Mouse (Mus musculus) naive thymus-derived CD4-positive, alpha-beta T cell, adult 2 months (primary cell): ENCODE measurements around the gene Cap1.
"Not testable (repeated sequence)": the region's sequence is repeated elsewhere in the genome, so short reads cannot be mapped to it uniquely, and the experiment has no call there.

Experiments used
- DNase-seq: peaks from one replicate; pipeline ENCODE4 v3.0.0-alpha.2; 2011; ENCODE audit warnings: low read depth

Cap1 gene

DNA sequence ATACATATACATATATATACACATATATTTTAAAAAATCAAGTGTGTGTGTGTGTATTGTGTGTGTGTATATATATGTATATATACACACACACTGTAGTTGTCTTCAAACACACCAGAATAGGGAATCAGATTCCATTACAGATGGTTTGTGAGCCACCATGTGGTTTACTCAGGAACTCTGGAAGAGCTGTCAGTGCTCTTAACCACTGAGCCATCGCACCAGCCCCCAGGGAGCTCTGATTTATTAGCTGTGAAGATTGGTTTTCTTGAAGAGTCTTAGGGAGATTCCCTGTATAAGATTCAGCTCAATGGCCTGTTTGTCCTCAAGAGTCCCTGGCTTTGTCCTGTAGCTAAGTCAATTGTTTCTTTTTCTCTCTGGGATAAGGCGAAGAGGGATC, 47.9 kb downstream of the Cap1 start:
- no peak for DNase-seq

DNA sequence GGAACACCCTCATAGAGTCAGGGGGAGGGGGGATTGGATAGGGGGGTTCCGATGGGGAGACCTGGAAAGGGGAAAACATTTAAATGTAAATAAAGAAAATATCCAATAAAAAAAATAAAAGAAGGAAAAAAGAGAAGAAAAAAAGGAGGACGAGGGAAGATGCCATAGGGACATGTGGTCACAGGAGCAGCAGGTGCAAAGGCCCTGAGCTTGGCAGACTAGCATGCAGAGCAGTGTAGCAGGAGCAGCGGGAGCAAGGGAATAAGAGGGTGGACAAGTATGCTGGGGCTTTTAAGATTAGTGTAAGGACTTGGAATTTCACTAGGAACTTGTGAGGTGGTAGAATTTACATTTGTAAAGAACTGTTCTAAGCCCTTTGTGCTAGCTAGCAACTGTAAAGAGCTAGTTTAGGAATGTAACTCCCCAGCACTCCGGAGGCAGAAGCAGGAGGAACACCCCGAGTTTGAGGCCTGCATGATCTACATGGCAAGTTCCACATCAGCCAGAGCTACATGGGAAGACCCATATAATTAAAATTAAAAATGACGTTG, 48.6 kb downstream of the Cap1 start:
- no peak for DNase-seq

DNA sequence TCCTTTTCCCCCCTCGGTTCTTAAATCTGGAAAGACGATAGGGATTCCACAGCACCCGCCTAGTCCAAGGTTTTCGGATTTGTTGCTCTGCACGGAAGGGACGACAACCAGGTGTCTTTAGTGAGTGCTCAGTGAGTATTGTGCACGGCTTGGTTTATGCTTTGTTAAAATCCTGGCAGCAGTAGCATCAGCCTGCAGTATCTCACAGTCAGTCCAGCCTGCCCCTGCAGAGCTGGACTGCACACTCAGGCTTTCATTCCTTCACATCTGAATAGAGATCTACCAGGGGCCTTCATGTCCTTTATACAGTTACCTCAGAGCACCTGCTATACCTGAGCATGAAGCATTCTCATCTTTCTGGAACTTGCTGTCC, 49.5 kb downstream of the Cap1 start:
- no peak for DNase-seq

DNA sequence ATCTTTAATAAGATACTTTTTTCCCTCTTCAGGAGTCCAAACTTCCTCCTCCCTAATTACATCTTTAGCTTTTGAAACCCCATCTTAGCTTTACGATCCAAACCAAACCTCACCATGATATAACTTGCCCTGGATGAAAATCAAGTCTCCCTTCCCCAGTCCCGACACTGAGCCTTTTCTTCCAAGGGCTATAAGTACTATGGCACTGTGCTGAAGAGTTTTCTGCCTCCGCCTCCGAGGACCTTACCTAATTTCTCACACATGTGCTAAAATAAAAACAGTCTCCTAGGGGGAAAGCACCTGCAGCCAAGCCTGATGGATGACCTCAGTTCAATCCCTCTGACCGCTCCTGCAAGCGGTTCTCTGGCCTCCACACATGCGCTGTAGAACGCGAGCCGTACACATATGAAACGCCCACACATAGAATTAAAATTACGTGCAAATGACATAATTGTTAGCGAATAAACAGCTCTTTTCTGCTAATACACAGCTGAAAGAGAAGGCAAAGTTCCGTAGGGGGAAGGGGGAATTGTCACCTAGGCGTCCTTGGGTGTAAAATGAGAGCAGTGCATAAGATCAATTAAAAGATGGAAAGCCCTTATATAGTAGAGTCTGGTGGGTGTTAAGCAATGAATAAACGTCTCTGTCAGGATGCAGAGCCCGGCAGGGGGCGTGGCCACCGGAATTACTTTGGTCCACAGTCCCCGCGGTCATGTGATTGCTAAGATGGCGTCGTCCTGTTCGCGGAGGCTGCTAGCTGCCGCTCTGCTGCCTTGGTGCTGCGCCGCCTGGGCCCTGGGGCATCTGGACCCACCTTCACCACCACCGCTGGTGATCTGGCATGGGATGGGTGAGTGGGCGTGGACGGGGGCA, 50.1 kb downstream of the Cap1 start, which contains the start of gene Ppt1:
TSS of gene Ppt1 (plus strand) at position 713 of the 873 bp plus-strand sequence.
- peak; percentile 93 for DNase-seq

DNA sequence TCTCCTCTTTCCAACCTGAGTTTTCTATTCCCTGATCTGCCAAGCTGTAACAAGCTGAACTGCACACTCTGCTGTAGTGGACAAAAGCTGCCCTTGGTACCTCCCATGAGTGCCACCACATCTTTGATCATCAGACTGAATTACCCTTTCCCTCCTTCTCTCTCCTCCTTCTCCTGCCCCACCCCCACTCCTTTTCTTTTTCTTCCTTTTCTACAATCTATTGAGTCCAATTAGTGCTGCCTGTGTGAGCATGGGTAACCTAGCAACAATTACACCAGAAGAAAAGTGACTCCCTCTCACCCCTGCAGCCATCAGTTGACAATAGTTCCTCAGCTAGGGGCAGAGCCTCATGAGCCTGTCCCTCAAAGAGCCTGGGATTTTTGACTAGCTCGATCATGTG, 54.0 kb downstream of the Cap1 start:
- DNase-seq = no peak

DNA sequence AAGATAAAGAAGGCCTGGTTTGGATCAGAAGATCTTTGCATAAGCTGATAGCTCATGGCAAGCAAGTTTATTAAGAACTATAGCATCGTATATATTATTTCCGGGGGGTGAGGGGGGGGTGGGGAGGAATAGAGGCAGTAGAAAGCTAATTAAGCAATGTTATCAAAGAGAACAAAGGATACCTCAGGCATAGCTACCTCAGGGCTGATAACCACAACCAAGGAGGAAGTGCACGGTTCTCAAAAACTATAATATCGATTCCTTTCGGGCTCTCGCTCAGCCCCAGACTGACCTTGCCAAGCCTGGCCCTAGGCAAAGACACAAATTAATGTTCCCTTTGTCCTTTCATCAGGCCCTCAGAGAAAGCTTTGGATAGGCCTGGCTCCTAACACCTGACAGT, 56.5 kb downstream of the Cap1 start:
- DNase-seq = no peak

DNA sequence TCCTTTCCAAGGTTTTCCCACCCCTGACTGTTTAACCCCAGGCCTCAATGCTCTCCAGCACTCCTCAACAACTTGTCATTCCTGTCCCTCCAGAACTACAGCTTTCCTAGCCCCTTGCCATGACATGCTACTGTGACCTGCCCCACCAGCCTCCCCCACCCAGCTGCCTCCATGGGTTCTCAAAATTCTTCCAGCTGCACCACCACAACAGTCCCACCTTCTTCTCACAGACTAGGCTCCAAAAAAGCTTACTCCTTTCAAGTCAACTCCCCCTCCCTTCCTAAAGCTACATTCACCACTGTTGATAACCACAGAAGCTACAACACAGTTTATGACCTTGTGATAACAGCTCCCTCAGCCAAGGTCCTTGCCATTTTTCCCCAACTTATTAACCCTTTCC, 58.2 kb downstream of the Cap1 start:
- no peak for DNase-seq

DNA sequence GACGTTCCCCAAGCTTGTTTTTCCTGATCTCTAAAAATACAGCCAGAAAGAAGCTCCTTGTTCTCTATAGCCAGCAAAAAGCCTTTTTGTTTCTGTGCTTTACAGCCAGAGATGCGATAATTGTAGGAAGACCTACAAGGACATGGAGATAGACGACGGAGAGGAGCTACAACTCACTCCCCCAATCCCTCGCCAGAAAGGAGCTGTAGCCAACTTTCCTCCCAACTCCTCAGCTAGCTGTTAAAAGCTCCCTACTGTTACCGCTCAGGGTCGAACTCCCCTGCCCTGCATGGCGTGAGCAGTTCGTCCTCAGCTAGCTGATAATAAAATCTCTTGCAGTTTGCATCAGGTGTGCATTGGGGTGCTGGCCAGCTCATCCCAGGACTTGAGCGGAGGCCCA, 64.9 kb downstream of the Cap1 start:
- not testable (repeated sequence) for DNase-seq

DNA sequence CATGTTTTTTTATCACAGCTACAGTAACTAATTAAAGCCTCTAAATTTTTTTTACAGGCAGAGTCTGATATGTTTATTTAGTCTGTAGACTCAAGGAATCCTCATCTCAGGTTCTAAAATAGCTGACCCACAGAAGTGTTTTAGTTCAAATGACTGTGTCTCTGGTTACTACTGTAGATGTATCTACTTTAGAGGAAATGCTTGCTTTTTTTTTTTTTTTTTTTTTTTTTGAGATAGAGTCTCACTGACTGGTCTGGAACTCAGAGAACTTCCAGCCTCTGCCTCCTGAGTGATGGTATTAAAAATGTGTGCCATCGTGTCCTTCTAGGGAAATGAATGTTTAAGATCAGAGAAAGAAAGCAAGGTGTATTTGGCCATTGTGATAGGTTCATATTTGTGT, 69.7 kb downstream of the Cap1 start:
- DNase-seq = no peak

DNA sequence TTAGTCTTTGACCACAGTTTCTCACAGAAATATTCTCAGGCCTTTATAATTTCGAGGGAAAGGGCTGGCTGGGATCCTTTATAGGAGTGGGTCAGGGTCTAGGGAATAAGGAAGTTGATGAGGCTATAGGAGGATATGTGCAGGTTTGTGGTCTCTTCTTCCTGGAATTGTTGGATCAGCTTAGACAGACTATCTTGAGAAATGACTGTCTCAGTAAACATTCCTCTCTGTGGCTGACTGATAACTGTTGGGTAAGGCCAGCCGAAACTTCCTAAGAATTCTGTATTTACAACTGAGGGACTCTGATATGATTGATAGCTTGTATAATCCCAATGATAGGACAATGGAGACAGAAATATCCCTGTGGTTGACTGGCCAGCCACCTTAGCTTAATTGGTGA, 74.0 kb downstream of the Cap1 start:
- no peak for DNase-seq

DNA sequence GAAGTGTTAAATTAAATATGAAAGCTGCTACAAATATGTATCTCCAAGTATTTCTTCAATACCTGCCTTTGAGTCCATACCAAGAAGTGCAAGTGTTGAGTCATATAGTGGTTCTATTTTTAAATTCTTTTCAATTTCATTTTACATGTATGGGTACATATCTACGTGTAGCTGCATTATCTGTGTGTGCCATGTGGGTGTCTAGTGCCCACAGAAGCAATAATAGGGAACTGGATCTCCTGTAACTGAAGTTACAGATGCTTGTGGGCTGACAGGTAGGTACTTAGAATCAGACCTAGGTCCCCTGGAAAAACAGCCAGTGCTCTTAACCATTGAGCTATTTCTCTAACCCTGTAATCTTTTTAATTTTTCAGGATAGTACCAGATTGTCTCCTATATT, 74.7 kb downstream of the Cap1 start:
- no peak for DNase-seq
